Mouse (Mus musculus): ENCODE results near the gene Gm2696. TPM values are rescaled to one million over a fixed set of nuclear protein-coding genes. Genes with fewer than 3 reads are reported as not detected.

Gm2696 gene
- polyA plus RNA-seq (2017; shearing (Covaris generic)), result not detected

GRCm38 (mm10) chr10:77814382-77814781 lies at the start of gene Gm2696:
Gm2696 (plus strand) TSS chr10:77814682.

GRCm38 (mm10) chr10:77771225-77771624 lies 43.3 kb upstream of the Gm2696 start, which contains the start of gene Gm3238:
Gm3238 (minus strand) TSS chr10:77771325.

GRCm38 (mm10) chr10:77776844-77777243 lies 37.6 kb upstream of the Gm2696 start, which contains the start of gene Gm7138:
Gm7138 (minus strand) TSS chr10:77776944.

GRCm38 (mm10) chr10:77782442-77782841 lies 32.0 kb upstream of the Gm2696 start, which contains the start of gene Gm3250:
Gm3250 (minus strand) TSS chr10:77782542.

GRCm38 (mm10) chr10:77787876-77788275 lies 26.6 kb upstream of the Gm2696 start, which contains the start of gene Gm7137:
Gm7137 (minus strand) TSS chr10:77788200.

GRCm38 (mm10) chr10:77794976-77795375 lies 19.5 kb upstream of the Gm2696 start, which contains the start of gene Gm9639:
Gm9639 (minus strand) TSS chr10:77795076.

GRCm38 (mm10) chr10:77798921-77799508 lies 15.5 kb upstream of the Gm2696 start, which contains the start of gene Gm19668:
Gm19668 (minus strand) TSS chr10:77799133.

GRCm38 (mm10) chr10:77811743-77812142 lies 2.7 kb upstream of the Gm2696 start, which contains the start of gene Gm9507:
Gm9507 (minus strand) TSS chr10:77811843.

GRCm38 (mm10) chr10:77826951-77827350 lies 12.5 kb downstream of the Gm2696 start, which contains the start of gene Krtap10-4:
Krtap10-4 (minus strand) TSS chr10:77827095.

GRCm38 (mm10) chr10:77835647-77836046 lies 21.2 kb downstream of the Gm2696 start, which contains the start of gene Krtap10-10:
Krtap10-10 (plus strand) TSS chr10:77835947.

GRCm38 (mm10) chr10:77846503-77846902 lies 32.0 kb downstream of the Gm2696 start, which contains the start of gene Gm36176:
Gm36176 (plus strand) TSS chr10:77846803.

GRCm38 (mm10) chr10:77852559-77852958 lies 38.1 kb downstream of the Gm2696 start, which contains the start of gene Gm10318:
Gm10318 (plus strand) TSS chr10:77852859.

GRCm38 (mm10) chr10:77861675-77862074 lies 47.2 kb downstream of the Gm2696 start, which contains the start of gene Gm3285:
Gm3285 (plus strand) TSS chr10:77861975.

Other genes with a start within 250 kb of the Gm2696 start
- gene Pttg1ip, start 233.0 kb upstream of the Gm2696 start, polyA plus RNA-seq (2017; shearing (Covaris generic)), result 100 to 1,000 TPM in 1 of 2 experiments, 10 to 100 TPM in 1; 89.0 to 125 TPM
- gene Sumo3, start 208.6 kb upstream of the Gm2696 start, polyA plus RNA-seq (2017; shearing (Covaris generic)), result 100 to 1,000 TPM in 1 of 2 experiments, 10 to 100 TPM in 1; 95.5 to 116 TPM
- gene Gm49325, start 208.5 kb upstream of the Gm2696 start, polyA plus RNA-seq (2017; shearing (Covaris generic)), result 1 to 10 TPM in 1 of 2 experiments, not detected in 1; 2.4 TPM
- gene Ube2g2, start 192.4 kb upstream of the Gm2696 start, polyA plus RNA-seq (2017; shearing (Covaris generic)), result 10 to 100 TPM; 44.0 to 51.5 TPM
- gene Tspear, start 128.1 kb upstream of the Gm2696 start, polyA plus RNA-seq (2017; shearing (Covaris generic)), result 1 to 10 TPM in 1 of 2 experiments, under 1 TPM in 1; 0.58 to 1.0 TPM
- 1 to 10 TPM in 1 of 2 experiments, not detected in 1; 1.2 TPM for gene Gm19402, start 123.9 kb upstream of the Gm2696 start, polyA plus RNA-seq (2017; shearing (Covaris generic))
- gene Gm9508, start 117.4 kb upstream of the Gm2696 start, polyA plus RNA-seq (2017; shearing (Covaris generic)), result under 1 TPM; 0.53 to 0.62 TPM
- not detected for gene Gm10272, start 108.1 kb upstream of the Gm2696 start, polyA plus RNA-seq (2017; shearing (Covaris generic))
- not detected for gene Gm10024, start 103.2 kb upstream of the Gm2696 start, polyA plus RNA-seq (2017; shearing (Covaris generic))
- not detected for gene Gm10142, start 98.9 kb upstream of the Gm2696 start, polyA plus RNA-seq (2017; shearing (Covaris generic))
- gene Krtap12-1, start 94.1 kb upstream of the Gm2696 start, polyA plus RNA-seq (2017; shearing (Covaris generic)), result not detected
- not detected for gene Gm10100, start 88.2 kb upstream of the Gm2696 start, polyA plus RNA-seq (2017; shearing (Covaris generic))
- gene Gm18596, start 72.0 kb upstream of the Gm2696 start, polyA plus RNA-seq (2017; shearing (Covaris generic)), result not detected
- under 1 TPM in 1 of 2 experiments, not detected in 1; 0.81 TPM for gene Gm9736, start 63.3 kb upstream of the Gm2696 start, polyA plus RNA-seq (2017; shearing (Covaris generic))
- not detected for gene Gm3233, start 55.0 kb upstream of the Gm2696 start, polyA plus RNA-seq (2017; shearing (Covaris generic))
- gene Gm3238, start 43.4 kb upstream of the Gm2696 start, polyA plus RNA-seq (2017; shearing (Covaris generic)), result not detected
- not detected for gene Gm7138, start 37.7 kb upstream of the Gm2696 start, polyA plus RNA-seq (2017; shearing (Covaris generic))
- not detected for gene Gm3250, start 32.1 kb upstream of the Gm2696 start, polyA plus RNA-seq (2017; shearing (Covaris generic))
- 1 to 10 TPM in 1 of 2 experiments, not detected in 1; 1.3 TPM for gene Gm7137, start 26.5 kb upstream of the Gm2696 start, polyA plus RNA-seq (2017; shearing (Covaris generic))
- gene Gm9639, start 19.6 kb upstream of the Gm2696 start, polyA plus RNA-seq (2017; shearing (Covaris generic)), result not detected
- gene Gm19668, start 15.5 kb upstream of the Gm2696 start, polyA plus RNA-seq (2017; shearing (Covaris generic)), result not detected
- gene Gm9507, start 2.8 kb upstream of the Gm2696 start, polyA plus RNA-seq (2017; shearing (Covaris generic)), result not detected
- gene Krtap10-4, start 12.4 kb downstream of the Gm2696 start, polyA plus RNA-seq (2017; shearing (Covaris generic)), result not detected
- gene Krtap10-10, start 21.3 kb downstream of the Gm2696 start, polyA plus RNA-seq (2017; shearing (Covaris generic)), result under 1 TPM in 1 of 2 experiments, not detected in 1; 0.33 TPM
- not detected for gene Gm36176, start 32.1 kb downstream of the Gm2696 start, polyA plus RNA-seq (2017; shearing (Covaris generic))
- gene Gm10318, start 38.2 kb downstream of the Gm2696 start, polyA plus RNA-seq (2017; shearing (Covaris generic)), result not detected
- gene Gm3285, start 47.3 kb downstream of the Gm2696 start, polyA plus RNA-seq (2017; shearing (Covaris generic)), result not detected
- 1 to 10 TPM in 1 of 2 experiments, under 1 TPM in 1; 0.13 to 2.1 TPM for gene Lrrc3, start 87.9 kb downstream of the Gm2696 start, polyA plus RNA-seq (2017; shearing (Covaris generic))
- gene Trpm2, start 155.9 kb downstream of the Gm2696 start, polyA plus RNA-seq (2017; shearing (Covaris generic)), result 1 to 10 TPM; 1.0 to 1.3 TPM
- 10 to 100 TPM in 1 of 2 experiments, 1 to 10 TPM in 1; 7.9 to 10.6 TPM for gene 1810043G02Rik, start 163.8 kb downstream of the Gm2696 start, polyA plus RNA-seq (2017; shearing (Covaris generic))
- 10 to 100 TPM; 62.7 to 87.7 TPM for gene Pfkl, start 195.4 kb downstream of the Gm2696 start, polyA plus RNA-seq (2017; shearing (Covaris generic))
- gene Dnmt3l, start 227.3 kb downstream of the Gm2696 start, polyA plus RNA-seq (2017; shearing (Covaris generic)), result 1 to 10 TPM in 1 of 2 experiments, under 1 TPM in 1; 0.37 to 1.2 TPM
- 1 to 10 TPM in 1 of 2 experiments, not detected in 1; 1.2 TPM for gene Aire, start 228.9 kb downstream of the Gm2696 start, polyA plus RNA-seq (2017; shearing (Covaris generic))

All from inflammation-experienced regulatory T-cells (primary cell).